Comparison of ENCODE assay signal across 8 mouse cellular contexts in the genomic region with DNA sequence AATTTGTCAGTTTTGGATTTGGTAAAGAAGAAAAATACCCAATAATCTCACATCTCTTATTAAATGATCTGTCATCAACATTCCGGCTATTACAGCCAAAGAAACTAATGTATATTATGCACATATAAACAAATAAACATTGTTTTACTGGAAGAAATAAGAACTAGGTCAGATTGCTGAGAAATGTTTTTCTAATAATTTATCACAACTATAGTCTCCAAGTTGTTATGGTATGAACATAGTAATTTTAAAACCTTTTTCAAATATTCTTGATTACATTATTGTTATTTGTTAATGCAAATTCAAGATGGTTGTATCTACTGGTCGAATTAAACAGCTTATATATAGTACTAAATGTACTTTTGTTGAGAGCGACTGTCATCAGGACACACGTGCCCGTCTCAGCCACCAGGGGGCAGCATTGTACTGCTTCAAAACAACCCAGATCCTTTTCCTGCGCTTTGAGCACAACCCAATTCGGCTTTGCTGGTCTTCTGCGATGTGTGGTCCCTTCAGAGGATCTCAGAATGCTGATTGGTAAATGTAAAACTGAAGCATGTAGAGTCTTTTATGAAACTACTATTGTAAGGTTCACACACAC. TPM values are rescaled to one million over a fixed set of nuclear protein-coding genes. Genes with fewer than 3 reads are reported as not detected.
DNase-seq lines count a peak whose midpoint lies in the region; ATAC-seq and TF ChIP-seq lines count a peak whose summit lies in the region.

No protein-coding gene starts in this region.

- H3K9ac ChIP-seq in heart, embryonic 11.5 days (ENCODE audit: low read depth, low read length) = no peak overlapping the region
- no peak overlapping the region for H3K9ac ChIP-seq in limb, embryonic 13.5 days

- DNase-seq in heart, adult 9 months (ENCODE audit: low spot score in 2 of 2) = peak; percentile 3 to 23
- DNase-seq in cerebellum, postnatal 25 days = peak; percentile 81 to 87
- peak; percentile 58 for DNase-seq in gastrocnemius, adult 18-20 months (ENCODE audit: low spot score)
- DNase-seq in kidney, adult 9 months = peak; percentile 70
- peak; percentile 42 to 43 for DNase-seq in spleen, postnatal 36 days (ENCODE audit: low spot score in 2 of 2)

- no peak for ATAC-seq in heart, embryonic 11.5 days (replicated peaks; ENCODE audit: insufficient number of reproducible peaks, low FRiP score, low TSS enrichment)
- ATAC-seq in limb, embryonic 13.5 days (ENCODE audit: low FRiP score, low read depth) = peak; percentile 77

- no peaks in the 10 kb centered on the region for H3K4me1 ChIP-seq in heart, embryonic 11.5 days (ENCODE audit: control insufficient read depth, insufficient read depth, low read length)
- no peaks in the 10 kb centered on the region for H3K4me1 ChIP-seq in limb, embryonic 13.5 days

- no peak overlapping the region for H3K4me2 ChIP-seq in heart, embryonic 11.5 days
- no peak overlapping the region for H3K4me2 ChIP-seq in limb, embryonic 13.5 days (replicated peaks)
- H3K4me2 ChIP-seq in myocyte (ENCODE audit: low read depth) = no peak overlapping the region

- H3ac ChIP-seq in myocyte (ENCODE audit: control insufficient read depth, insufficient read length) = no peak overlapping the region

- TF ChIP-seq POLR2A in myocyte (IDR thresholded peaks at IDR 0.05; ENCODE audit: insufficient read length, low read depth) = no peak

- 14% methylated on average over 8 of the region's 8 CpGs for WGBS in heart, embryonic 11.5 days (ENCODE audit: insufficient replicate concordance)
- WGBS in limb, embryonic 13.5 days = 11% methylated on average over 8 of the region's 8 CpGs

- no peaks in the 10 kb centered on the region for H3K27me3 ChIP-seq in heart, embryonic 11.5 days (ENCODE audit: control insufficient read depth, insufficient read depth, low read length)
- no peaks in the 10 kb centered on the region for H3K27me3 ChIP-seq in limb, embryonic 13.5 days
- H3K27me3 ChIP-seq in myocyte (ENCODE audit: control insufficient read depth, insufficient read depth, insufficient read length) = peaks cover 5% of the 10 kb centered on the region

- no peaks in the 10 kb centered on the region for H3K79me2 ChIP-seq in myocyte (ENCODE audit: control insufficient read depth, insufficient read depth)

- no peak overlapping the region for H3K27ac ChIP-seq in heart, embryonic 11.5 days (ENCODE audit: low read depth, low read length)
- H3K27ac ChIP-seq in limb, embryonic 13.5 days = no peak overlapping the region

- no peak overlapping the region for H3K4me3 ChIP-seq in heart, embryonic 11.5 days (ENCODE audit: low read depth, low read length)
- no peak overlapping the region for H3K4me3 ChIP-seq in limb, embryonic 13.5 days
- H3K4me3 ChIP-seq in myocyte = no peak overlapping the region

- no peaks in the 10 kb centered on the region for H3K9me3 ChIP-seq in heart, embryonic 11.5 days (replicated peaks; ENCODE audit: control insufficient read depth, low read length)
- no peaks in the 10 kb centered on the region for H3K9me3 ChIP-seq in limb, embryonic 13.5 days

- H3K36me3 ChIP-seq in heart, embryonic 11.5 days (ENCODE audit: control insufficient read depth, insufficient read depth, low read length) = no peaks in the 10 kb centered on the region
- no peaks in the 10 kb centered on the region for H3K36me3 ChIP-seq in limb, embryonic 13.5 days
- no peaks in the 10 kb centered on the region for H3K36me3 ChIP-seq in myocyte (ENCODE audit: control insufficient read depth, insufficient read depth)

TF ChIP-seq in myocyte, 11 proteins besides CTCF, POLR2A, EP300 and RAD21:
- TF ChIP-seq USF1 (IDR thresholded peaks at IDR 0.05; ENCODE audit: low read depth) (peak; percentile 20), MYOD1 (IDR thresholded peaks at IDR 0.05; ENCODE audit: control insufficient read depth in 1 of 3, insufficient read length in 2 of 3, low read depth in 2 of 3) (no peak)
TF ChIP-seq in myocyte: peak in this region for 1.

RNA-seq across cellular contexts. Expression of a gene that starts 45.3 kb away (rescaled TPM):
- polyA plus RNA-seq in heart, embryonic 11.5 days (2014; fragmentation: Nextera tagmentation; extraction: Ambion mirVana) = 13.5 and 15.3 TPM in 2 replicates
- total RNA-seq in gastrocnemius, adult 18-20 months (2021) = 10 to 100 TPM; 10.5 to 21.5 TPM
- polyA plus RNA-seq in limb, embryonic 13.5 days (2015; fragmentation: Nextera tagmentation; extraction: Ambion mirVana) = 67.4 and 72.3 TPM in 2 replicates
- 139 TPM for polyA plus RNA-seq in myocyte (2012; fragmentation: generic; extraction: Trizol)

Comparison
In these comparisons a context has a peak if more than half of its experiments do, and no peak if none do; other contexts are left out.
1. DNase-seq: peak in every context shown above with its lines; median percentile 84 in cerebellum, postnatal 25 days; 70 in kidney, adult 9 months; 58 in gastrocnemius, adult 18-20 months; 42 in spleen, postnatal 36 days; 13 in heart, adult 9 months.